Comparison of ENCODE assay signal across 24 mouse cellular contexts in genomic region chr3:87443968-87444367, GRCm38 (mm10). TPM values are rescaled to one million over a fixed set of nuclear protein-coding genes. Genes with fewer than 3 reads are reported as not detected.
"Had no signal": no experiment of that assay in that cellular context is flagged by ENCODE, and none has a peak within 500 bp of the region (broad histone marks: within the 10 kb centered on the region; RNA-seq: fewer than 3 reads in every experiment).

No protein-coding gene starts in this region.

- H3K9ac ChIP-seq: liver, embryonic 13.5 days; liver, embryonic 15.5 days; liver, postnatal 0 days; midbrain, embryonic 12.5 days; neural tube, embryonic 13.5 days; neural tube, embryonic 15.5 days had no signal

- H3K27me3 ChIP-seq: liver, embryonic 13.5 days; liver, embryonic 15.5 days; midbrain, embryonic 12.5 days; neural tube, embryonic 13.5 days; neural tube, embryonic 15.5 days had no signal

- H3K27ac ChIP-seq: liver, embryonic 13.5 days; liver, embryonic 15.5 days; midbrain, embryonic 10.5 days; midbrain, embryonic 12.5 days; neural tube, embryonic 13.5 days; neural tube, embryonic 15.5 days had no signal

- ATAC-seq: liver, postnatal 0 days; midbrain, embryonic 16.5 days had no signal

- DNase-seq: liver; liver, embryonic 13.5 days; liver, postnatal 0 days; midbrain, embryonic 14.5 days; right cerebral cortex, adult 18-20 months; right cerebral cortex, postnatal 25 days; right cerebral cortex, postnatal 4 days; spleen, adult 18-20 months; thymus, adult 18-20 months; thymus, postnatal 14 days; thymus, postnatal 36 days had no signal

- H3K36me3 ChIP-seq: liver, embryonic 13.5 days; liver, embryonic 15.5 days; midbrain, embryonic 10.5 days; midbrain, embryonic 12.5 days; neural tube, embryonic 13.5 days; neural tube, embryonic 15.5 days had no signal

- H3K4me2 ChIP-seq: liver, embryonic 11.5 days; liver, embryonic 13.5 days; liver, embryonic 15.5 days; midbrain, embryonic 12.5 days; neural tube, embryonic 13.5 days; neural tube, embryonic 15.5 days had no signal

- H3K9me3 ChIP-seq: liver, embryonic 13.5 days; liver, embryonic 15.5 days; midbrain, embryonic 10.5 days; midbrain, embryonic 12.5 days; neural tube, embryonic 13.5 days; neural tube, embryonic 15.5 days had no signal

- H3K4me3 ChIP-seq: liver, embryonic 13.5 days; liver, embryonic 15.5 days; midbrain, embryonic 10.5 days; midbrain, embryonic 12.5 days; myocyte; neural tube, embryonic 13.5 days; neural tube, embryonic 15.5 days had no signal

- H3K4me1 ChIP-seq: liver, embryonic 13.5 days; liver, embryonic 15.5 days; midbrain, embryonic 10.5 days; midbrain, embryonic 12.5 days; neural tube, embryonic 13.5 days; neural tube, embryonic 15.5 days had no signal

RNA-seq across cellular contexts. Expression of gene Fcrl5, which starts 8.4 kb away (rescaled TPM):
- polyA plus RNA-seq: liver, embryonic 11.5 days; liver, embryonic 13.5 days; liver, embryonic 15.5 days; liver, postnatal 0 days; midbrain, embryonic 10.5 days; midbrain, embryonic 12.5 days; midbrain, embryonic 14.5 days; midbrain, embryonic 16.5 days; myocyte; neural tube, embryonic 11.5 days; neural tube, embryonic 13.5 days; neural tube, embryonic 15.5 days; small intestine, adult 2 months; stomach, embryonic 14.5 days; stomach, embryonic 16.5 days; thymus, postnatal 0 days had no signal
